Mouse (Mus musculus) lung, adult 2 months (tissue): ENCODE data around the gene Mrtfb.

Experiments used
- CTCF ChIP-seq: fragments of 200-500 bp; IDR thresholded peaks from 2 replicates; pipeline ENCODE4 v1.5.1; 2011; ENCODE audit warnings: mild to moderate bottlenecking, low read length, control low read depth; ENCODE audit not compliant: insufficient read depth
- POLR2A ChIP-seq: fragments of 200-500 bp; IDR thresholded peaks from 2 replicates; pipeline ENCODE4 v1.6.1; 2011; ENCODE audit warnings: low read depth, mild to moderate bottlenecking, control low read depth, low read length, borderline replicate concordance; ENCODE audit errors: extremely low read depth

DNA sequence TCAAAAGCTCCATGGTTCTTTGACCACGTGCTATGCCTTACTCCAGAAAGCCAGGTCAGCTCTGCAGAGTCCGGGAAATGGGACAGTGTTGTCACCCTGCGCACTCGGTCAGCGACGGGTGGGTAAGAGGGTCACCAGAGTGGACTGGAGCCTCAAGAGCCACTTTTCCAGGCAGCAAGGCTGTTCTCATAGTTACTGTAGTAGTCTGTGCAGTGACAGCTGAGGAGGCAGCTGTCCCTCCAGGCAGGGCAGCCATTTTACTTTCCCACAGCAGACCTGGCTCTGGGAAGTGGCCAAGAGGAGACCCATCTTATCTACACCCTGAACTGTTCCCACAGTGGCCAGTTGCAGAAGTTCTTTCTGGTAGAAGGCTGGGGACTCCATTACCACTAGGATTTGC is 159.2 kb downstream of the Mrtfb start:
- TF ChIP-seq POLR2A (no peak), CTCF (no peak)
